Mouse (Mus musculus) CD8-positive naive resting alpha-beta T cell, adult 2 months (primary cell): Measurements from ENCODE around the gene Dnah17.

ENCODE experiments used
- DNase-seq, 2 experiments: peaks; one replicate each; pipeline ENCODE4 v3.0.0; 2022; ENCODE audit warnings: low read depth in 2 of 2, low spot score in 2 of 2

Dnah17 gene

GRCm38 (mm10) chr11:118130534-118130933, at the start of gene Dnah17:
Gene Dnah17, minus strand, starts transcription at chr11:118130634.
- no peak for DNase-seq

- no peak for DNase-seq
Observed at GRCm38 (mm10) chr11:118180199-118180598, 49.8 kb upstream of the Dnah17 start.

- DNase-seq: no peak
Observed at GRCm38 (mm10) chr11:118178236-118178635, 47.8 kb upstream of the Dnah17 start.

- no peak for DNase-seq
Observed at GRCm38 (mm10) chr11:118174752-118175151, 44.3 kb upstream of the Dnah17 start.

GRCm38 (mm10) chr11:118172768-118173167, 42.3 kb upstream of the Dnah17 start:
- DNase-seq: no peak

- DNase-seq: no peak
Observed at GRCm38 (mm10) chr11:118170333-118170732, 39.9 kb upstream of the Dnah17 start.

- DNase-seq: no peak
Observed at GRCm38 (mm10) chr11:118168714-118169113, 38.3 kb upstream of the Dnah17 start.

GRCm38 (mm10) chr11:118166626-118167025, 36.2 kb upstream of the Dnah17 start:
- DNase-seq: no peak

GRCm38 (mm10) chr11:118165681-118166080, 35.2 kb upstream of the Dnah17 start:
- no peak for DNase-seq

- no peak for DNase-seq
Observed at GRCm38 (mm10) chr11:118164566-118164965, 34.1 kb upstream of the Dnah17 start.

- no peak for DNase-seq
Observed at GRCm38 (mm10) chr11:118162245-118162644, 31.8 kb upstream of the Dnah17 start.

GRCm38 (mm10) chr11:118161240-118161639, 30.8 kb upstream of the Dnah17 start:
- DNase-seq: no peak

GRCm38 (mm10) chr11:118160763-118161162, 30.3 kb upstream of the Dnah17 start:
- no peak for DNase-seq

GRCm38 (mm10) chr11:118158753-118159152, 28.3 kb upstream of the Dnah17 start:
- no peak for DNase-seq

GRCm38 (mm10) chr11:118156480-118157060, 26.1 kb upstream of the Dnah17 start:
- no peak for DNase-seq

GRCm38 (mm10) chr11:118152964-118153363, 22.5 kb upstream of the Dnah17 start:
- no peak for DNase-seq

- DNase-seq: peak in 1 of 2 experiments; percentile 48
Observed at GRCm38 (mm10) chr11:118151423-118152180, 21.2 kb upstream of the Dnah17 start.

GRCm38 (mm10) chr11:118150115-118150701, 19.8 kb upstream of the Dnah17 start:
- no peak for DNase-seq

- DNase-seq: peak in 1 of 2 experiments; percentile 39
Observed at GRCm38 (mm10) chr11:118147877-118148637, 17.6 kb upstream of the Dnah17 start.

- DNase-seq: no peak
Observed at GRCm38 (mm10) chr11:118146446-118146845, 16.0 kb upstream of the Dnah17 start.

GRCm38 (mm10) chr11:118145771-118146351, 15.4 kb upstream of the Dnah17 start:
- DNase-seq: peak; percentile 87
